Mouse (Mus musculus): ENCODE measurements at regions not wholly inside any gene's neighbourhood (a gene's known extent, or its start where the extent isn't known, plus 50 kb on each side); places are given as distances from the start of the nearest gene placed in this dataset.

GRCm38 (mm10) chr1:151045334-151045733, 52.1 kb upstream of the Hmcn1 start:
- DNase-seq (ENCODE audit: low spot score in 2 of 2) = no peak

DNA sequence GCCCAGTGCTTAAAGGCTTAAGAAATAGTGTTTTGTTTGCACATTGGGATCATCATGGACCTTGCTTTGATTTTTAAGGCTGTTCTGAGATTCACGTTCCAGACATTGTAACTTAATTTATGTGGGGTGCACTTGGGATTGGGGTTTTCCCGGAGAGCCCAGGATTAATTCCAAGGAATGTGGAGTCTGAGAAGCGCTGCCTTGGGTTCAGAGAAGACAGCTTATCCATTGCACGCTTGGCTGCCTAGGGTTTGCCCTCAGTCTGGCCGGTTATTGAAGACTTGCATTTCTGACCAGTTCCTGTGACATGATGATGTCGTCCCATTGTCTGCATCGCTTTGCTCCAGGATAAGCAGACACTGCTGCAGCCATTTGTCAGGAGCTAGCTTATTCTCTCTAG, 53.4 kb upstream of the Hmcn1 start:
- DNase-seq (ENCODE audit: low spot score in 2 of 2) = no peak

DNA sequence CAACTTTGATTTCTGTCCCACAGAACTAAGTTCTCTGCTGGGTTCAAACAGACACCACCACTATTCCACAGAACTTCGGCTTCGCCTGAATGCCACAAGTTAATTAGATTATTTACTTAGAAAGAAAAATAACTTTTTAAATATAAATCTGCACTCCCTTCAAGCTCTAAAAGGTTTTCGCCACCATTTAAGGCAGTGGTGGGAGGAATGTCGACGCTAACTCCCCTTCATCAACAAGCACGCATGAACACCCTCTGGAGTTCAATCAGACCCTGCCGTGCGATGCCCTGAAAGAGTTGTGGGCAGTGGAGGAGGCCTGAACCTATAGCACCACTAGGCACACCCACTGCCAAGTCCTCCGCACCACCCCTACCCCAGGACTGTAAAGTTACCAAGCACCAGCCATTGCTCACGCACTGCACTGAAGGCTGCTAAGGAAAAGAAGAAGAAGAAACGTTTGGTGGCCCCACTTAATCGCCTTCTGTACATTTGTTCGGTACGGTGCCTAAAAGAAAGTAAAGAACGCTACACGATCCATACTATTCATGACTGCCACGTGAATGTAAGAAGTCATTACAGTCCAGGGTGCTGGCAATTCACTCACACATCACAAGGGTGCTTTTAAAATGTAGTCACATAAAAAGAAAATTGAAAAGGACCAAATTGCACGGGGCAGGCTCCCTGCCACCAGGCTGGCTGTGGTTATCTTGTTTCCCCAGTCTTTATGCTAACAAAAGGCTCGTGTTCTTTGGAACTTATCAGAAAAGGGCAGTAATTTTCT, 56.7 kb upstream of the Hmcn1 start:
- DNase-seq (ENCODE audit: low spot score in 2 of 2) = no peak

DNA sequence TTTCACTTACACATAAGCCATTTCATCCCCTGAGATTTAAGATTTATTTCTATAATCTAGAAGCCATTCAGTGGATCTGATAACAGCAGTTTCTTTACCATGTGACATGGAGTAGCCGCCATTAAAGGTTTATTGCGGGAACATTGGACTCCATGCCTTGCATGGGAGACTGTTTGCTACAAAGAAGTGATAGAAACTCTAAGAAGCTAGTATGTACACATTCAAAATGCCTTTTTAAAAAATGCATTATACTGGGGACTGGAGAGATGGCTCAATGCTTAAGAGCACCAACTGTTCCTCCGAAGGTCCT, 57.2 kb upstream of the Hmcn1 start:
- DNase-seq (ENCODE audit: low spot score in 2 of 2) = no peak

GRCm38 (mm10) chr1:151053268-151053667, 60.0 kb upstream of the Hmcn1 start:
- no peak for DNase-seq (ENCODE audit: low spot score in 2 of 2)

GRCm38 (mm10) chr1:151055396-151055795, 62.2 kb upstream of the Hmcn1 start:
- DNase-seq (ENCODE audit: low spot score in 2 of 2) = no peak

- DNase-seq (ENCODE audit: low spot score in 2 of 2) = no peak
Observed at GRCm38 (mm10) chr1:151059546-151060136, 66.4 kb upstream of the Hmcn1 start.

DNA sequence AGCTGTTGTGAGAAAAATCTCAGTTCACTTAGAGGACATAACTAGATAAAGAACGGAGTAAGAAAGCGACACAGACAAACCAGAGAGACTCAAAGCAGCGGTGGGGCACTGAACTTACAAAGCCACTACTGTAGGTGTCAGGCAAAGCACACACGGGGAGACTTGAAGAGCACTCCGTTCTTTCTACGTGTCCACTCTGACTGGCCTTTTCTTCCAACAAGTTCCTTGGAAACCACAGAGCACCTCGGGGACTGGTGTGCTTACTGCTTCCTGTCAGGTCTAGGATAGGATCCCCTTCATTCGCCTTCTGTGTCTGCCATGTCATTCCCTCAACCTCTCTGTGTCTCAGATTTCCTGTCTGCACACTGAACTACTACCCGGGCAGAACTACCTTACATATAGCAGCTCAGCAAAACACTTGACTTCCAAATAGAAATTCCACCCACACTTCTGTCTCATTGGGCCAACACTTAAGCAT, 71.9 kb upstream of the Hmcn1 start:
- no peak for DNase-seq (ENCODE audit: low spot score in 2 of 2)

- no peak for DNase-seq (ENCODE audit: low spot score in 2 of 2)
Observed at GRCm38 (mm10) chr1:151066379-151067128, 73.3 kb upstream of the Hmcn1 start.

DNA sequence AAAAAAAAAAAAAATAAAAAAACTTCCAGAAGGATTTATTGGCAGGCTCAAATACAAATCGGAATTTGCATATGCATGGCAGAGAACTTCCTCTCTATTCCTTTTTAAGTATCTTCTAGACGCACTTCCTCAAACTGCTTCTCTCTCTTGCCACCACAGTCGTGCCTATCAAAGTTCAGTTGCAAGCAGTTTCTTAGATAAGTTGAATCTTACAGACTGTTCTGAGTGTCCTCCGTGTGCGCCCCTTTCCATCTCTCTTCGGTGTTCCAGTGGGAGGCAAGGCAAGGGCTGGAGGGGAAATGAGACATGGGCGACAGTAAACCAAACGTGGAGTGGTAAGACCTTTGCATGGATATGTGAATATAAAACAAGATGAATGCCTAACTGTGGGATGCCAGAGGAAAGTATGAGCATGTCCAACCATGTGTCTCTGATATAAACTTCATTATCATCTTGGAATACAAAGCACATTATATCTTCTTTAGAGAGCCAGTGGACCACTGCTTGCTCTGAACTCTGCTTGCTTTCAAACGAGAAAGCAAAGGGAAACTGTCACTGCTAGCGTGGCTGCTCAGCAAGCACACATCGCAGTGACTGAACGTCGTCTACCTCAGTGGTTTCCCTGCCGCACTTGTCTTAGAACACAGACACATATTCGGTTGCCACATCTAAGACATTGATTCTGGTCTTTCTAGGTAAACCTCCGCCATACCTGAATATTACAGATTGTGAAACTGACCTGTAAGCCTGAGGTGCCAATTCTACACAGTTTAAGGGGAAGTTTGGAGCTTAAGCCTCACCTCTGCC, 81.5 kb upstream of the Hmcn1 start:
- DNase-seq (ENCODE audit: low spot score in 2 of 2) = no peak

DNA sequence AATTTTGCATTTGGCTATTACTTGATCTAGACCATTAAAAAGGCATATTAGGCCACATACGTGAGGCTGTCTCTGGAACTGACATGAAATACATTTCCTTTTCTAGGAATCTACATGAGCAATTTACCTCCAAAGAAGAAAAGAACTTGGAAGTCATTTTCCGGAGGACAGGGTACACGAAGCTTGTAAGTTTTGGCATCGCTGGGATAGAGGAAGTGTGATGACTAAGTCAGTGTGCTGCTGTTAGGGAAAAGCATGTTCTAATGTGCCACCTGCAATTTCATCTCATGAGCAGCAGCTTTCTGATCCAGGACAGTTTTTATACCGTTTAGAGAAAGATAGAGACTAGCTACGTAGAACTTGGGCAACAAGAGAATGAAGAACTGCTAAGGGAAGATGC, 82.3 kb upstream of the Hmcn1 start:
- no peak for DNase-seq (ENCODE audit: low spot score in 2 of 2)

GRCm38 (mm10) chr1:151078909-151079522, 85.8 kb upstream of the Hmcn1 start:
- DNase-seq (ENCODE audit: low spot score in 2 of 2) = peak; percentile 16 to 55

- DNase-seq (ENCODE audit: low spot score in 2 of 2) = no peak
Observed at GRCm38 (mm10) chr1:151079614-151080360, 86.6 kb upstream of the Hmcn1 start.

DNA sequence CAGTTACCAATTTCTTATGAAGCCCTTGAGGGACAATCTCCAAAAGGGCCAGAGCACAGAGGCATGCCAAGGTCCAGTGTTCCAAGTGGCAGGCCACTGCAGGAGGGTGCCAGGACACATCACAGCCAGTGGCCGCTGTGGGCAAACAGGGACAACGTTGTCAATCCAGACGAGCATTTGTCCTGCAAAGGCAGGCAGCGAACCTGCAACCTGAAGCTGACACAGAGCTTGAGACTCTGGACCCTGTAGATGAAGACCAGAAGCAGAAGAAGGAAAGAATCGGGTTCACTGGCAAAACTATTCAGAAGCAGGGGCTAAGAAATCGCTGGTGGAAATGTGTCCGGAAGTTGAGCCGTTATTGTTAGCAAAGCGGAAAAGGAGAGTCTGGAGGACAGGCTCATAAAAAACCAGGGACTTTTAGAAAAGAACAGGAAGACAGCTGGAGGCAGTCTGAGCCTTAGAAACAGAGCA, 87.3 kb upstream of the Hmcn1 start:
- DNase-seq (ENCODE audit: low spot score in 2 of 2) = no peak

DNA sequence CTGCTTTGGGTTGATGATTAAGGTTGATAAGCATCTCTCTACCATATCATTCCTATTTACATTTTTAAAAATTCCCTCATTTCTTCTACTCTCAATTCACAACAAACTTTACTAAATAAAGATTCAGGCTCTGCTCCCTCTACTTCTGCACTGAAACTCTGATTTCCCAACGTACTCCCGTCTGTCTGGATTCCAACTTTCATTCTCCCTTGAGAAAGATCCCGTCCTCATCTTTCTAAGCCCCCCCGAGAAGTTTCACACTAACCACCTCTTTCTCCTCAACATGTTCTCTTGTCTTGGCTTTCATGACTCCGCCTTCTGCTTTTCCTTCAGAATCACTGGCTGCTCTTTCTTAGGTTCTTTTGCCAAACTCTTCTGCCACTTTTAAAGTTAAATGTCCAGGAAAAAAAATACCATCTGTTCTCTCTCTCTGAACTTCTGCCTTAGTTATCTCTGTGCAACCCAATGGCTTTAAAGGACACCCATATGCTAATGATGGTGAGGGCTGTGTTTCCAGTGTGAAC, 89.3 kb upstream of the Hmcn1 start:
- DNase-seq (ENCODE audit: low spot score in 2 of 2) = no peak

DNA sequence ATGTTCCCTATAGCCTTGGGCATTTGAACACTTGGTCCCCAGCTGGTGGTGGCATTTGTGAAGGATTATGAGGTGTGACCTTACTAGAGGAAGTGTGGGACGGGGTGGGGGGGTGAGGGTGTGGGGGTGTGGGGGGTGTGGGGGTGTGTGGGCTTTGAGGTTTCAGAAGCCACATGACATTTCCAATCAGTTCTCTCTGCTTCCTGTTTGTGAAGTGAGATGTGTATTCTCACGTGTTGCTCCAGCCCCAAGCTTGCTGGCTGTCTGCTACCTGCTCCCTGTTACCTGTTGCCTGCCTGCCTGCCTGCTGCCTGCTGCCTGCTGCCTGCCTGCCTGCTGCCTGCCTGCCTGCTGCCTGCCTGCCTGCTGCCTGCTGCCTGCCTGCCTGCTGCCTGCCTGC, 90.6 kb upstream of the Hmcn1 start:
- no peak for DNase-seq (ENCODE audit: low spot score in 2 of 2)

DNA sequence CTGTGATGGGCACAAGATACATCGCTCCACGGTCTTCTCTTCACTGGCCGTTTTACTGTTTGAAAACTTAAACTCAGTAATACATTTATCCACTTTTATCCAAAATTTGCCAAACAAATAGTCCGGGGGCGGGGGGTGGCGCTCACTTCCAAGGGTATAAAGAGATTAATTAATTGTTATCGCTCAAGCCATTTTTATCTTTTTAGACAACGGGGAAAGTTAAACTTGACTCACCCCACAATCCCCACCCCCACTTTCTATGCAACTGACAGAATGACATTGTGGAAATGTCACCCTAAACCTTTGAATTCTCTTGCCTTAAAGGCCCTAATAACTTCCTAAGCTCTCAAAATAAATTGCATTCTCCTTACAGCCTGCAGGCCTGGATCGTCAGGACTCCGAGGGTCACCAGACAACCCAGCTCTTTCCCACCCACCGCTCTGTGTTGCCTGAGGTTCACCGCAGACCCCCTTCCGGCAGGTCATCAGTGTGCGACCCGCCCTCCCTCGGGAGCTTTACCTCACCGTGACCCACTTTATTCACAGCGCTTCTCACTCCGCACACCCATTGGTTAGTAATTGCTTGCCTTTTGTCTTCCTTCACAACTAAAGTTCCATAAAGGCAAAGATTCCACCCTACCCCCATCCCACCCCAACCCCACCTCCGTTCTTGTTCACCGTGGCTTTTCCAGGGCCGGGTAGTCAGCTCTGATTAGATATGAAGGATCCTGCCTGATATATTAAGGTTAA, 93.0 kb upstream of the Hmcn1 start:
- DNase-seq (ENCODE audit: low spot score in 2 of 2) = no peak

DNA sequence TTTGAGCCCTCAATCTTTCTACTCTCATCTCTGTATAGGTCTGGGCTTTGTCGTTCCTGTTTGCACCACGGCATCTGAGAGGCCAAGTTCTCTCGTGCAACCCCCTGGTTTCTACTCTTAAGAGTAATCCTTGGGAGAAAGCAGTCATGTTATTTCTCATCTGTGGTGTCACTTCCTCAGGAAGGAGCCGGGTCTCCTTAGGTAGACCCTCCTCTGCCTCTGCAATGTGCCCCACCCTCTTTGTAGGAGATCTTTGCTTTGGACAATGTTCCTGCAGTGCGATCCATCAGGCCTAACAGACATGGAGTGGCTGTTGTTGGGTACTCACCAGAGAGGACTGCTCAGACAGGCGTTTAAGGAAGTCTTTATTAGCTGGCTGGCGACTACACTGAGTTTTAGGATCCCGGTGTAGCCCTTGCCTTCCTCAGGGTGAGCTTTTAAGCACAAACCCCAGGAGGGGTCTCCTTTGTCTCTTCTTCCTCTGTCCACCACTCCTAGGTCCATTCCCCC, 94.0 kb upstream of the Hmcn1 start:
- no peak for DNase-seq (ENCODE audit: low spot score in 2 of 2)

Data from adrenal gland, postnatal 4 days (tissue).